ENCODE assay signal across 13 mouse cellular contexts in genomic region chr7:16412930-16413329, GRCm38 (mm10). TPM values are rescaled to one million over a fixed set of nuclear protein-coding genes. Genes with fewer than 3 reads are reported as not detected.
DNase-seq lines count a peak whose midpoint lies in the region; ATAC-seq lines count a peak whose summit lies in the region.
"Had no signal": no experiment of that assay in that cellular context is flagged by ENCODE, and none has a peak within 500 bp of the region (broad histone marks: within the 10 kb centered on the region; RNA-seq: fewer than 3 reads in every experiment).

No protein-coding gene starts in this region.

- no peaks in the 10 kb centered on the region for H3K27me3 ChIP-seq in heart, embryonic 13.5 days (replicated peaks)
- no peaks in the 10 kb centered on the region for H3K27me3 ChIP-seq in megakaryocyte, embryonic 14.5 days (replicated peaks)
- H3K27me3 ChIP-seq: hindbrain, embryonic 15.5 days; Patski had no signal

- H3K36me3 ChIP-seq in heart, embryonic 13.5 days: peaks cover 62% of the 10 kb centered on the region
- H3K36me3 ChIP-seq in megakaryocyte, embryonic 14.5 days (replicated peaks; ENCODE audit: low read length): peaks cover 78% of the 10 kb centered on the region

- peak overlapping the region; percentile 65 for H3K27ac ChIP-seq in heart, embryonic 13.5 days (replicated peaks)
- H3K27ac ChIP-seq: hindbrain, embryonic 15.5 days had no signal

- no peak for ATAC-seq in heart, embryonic 13.5 days (ENCODE audit: extremely low read depth, insufficient number of reproducible peaks, low FRiP score, low TSS enrichment)
- ATAC-seq in megakaryocyte, adult 5-6 weeks (ENCODE audit: poor library complexity, severe bottlenecking): no peak
- ATAC-seq: CD4-positive, CD25-positive, alpha-beta regulatory T cell, adult 4 months; Patski had no signal

- DNase-seq in heart, postnatal 36 days: no peak
- DNase-seq in lung, postnatal 36 days: peak; percentile 29
- no peak for DNase-seq in ovary, adult 18-20 months (ENCODE audit: low spot score)
- DNase-seq in cerebellum, adult 9-10 months: no peak
- DNase-seq: adrenal gland, adult 2 months; kidney, postnatal 4 days; thymus, postnatal 14 days had no signal

- no peak overlapping the region for H3K4me3 ChIP-seq in heart, embryonic 13.5 days
- H3K4me3 ChIP-seq in megakaryocyte, embryonic 14.5 days (replicated peaks): peak overlapping the region; percentile 76
- H3K4me3 ChIP-seq: hindbrain, embryonic 15.5 days had no signal

- H3K4me1 ChIP-seq in heart, embryonic 13.5 days: peaks cover 62% of the 10 kb centered on the region
- H3K4me1 ChIP-seq in megakaryocyte, embryonic 14.5 days: peaks cover 99% of the 10 kb centered on the region

- no peaks in the 10 kb centered on the region for H3K9me3 ChIP-seq in heart, embryonic 13.5 days
- H3K9me3 ChIP-seq in megakaryocyte, embryonic 14.5 days: no peaks in the 10 kb centered on the region
- H3K9me3 ChIP-seq: hindbrain, embryonic 15.5 days had no signal

- intact Hi-C loops in heart, postnatal 36 days (cut with DNase I): no loop called here

- H3K4me2 ChIP-seq in heart, embryonic 13.5 days: peak overlapping the region; percentile 11
- H3K4me2 ChIP-seq: hindbrain, embryonic 15.5 days had no signal

- WGBS in heart, embryonic 13.5 days: 53% methylated on average over 2 of the region's 2 CpGs

- peak overlapping the region; percentile 47; the same call in 1 of the 2 replicates for H3K9ac ChIP-seq in heart, embryonic 13.5 days
- H3K9ac ChIP-seq: hindbrain, embryonic 15.5 days had no signal

RNA-seq across cellular contexts. Expression of gene Zc3h4, which starts 12.2 kb away (rescaled TPM):
- 8.2 and 8.7 TPM in 2 replicates for polyA plus RNA-seq in heart, embryonic 13.5 days (2015; fragmentation: Nextera tagmentation; extraction: Ambion mirVana)
- total RNA-seq in heart, postnatal 36 days (2021): 10 to 100 TPM; 28.9 to 37.8 TPM
- polyA plus RNA-seq in megakaryocyte, embryonic 14.5 days (2012; ENCODE audit: insufficient read depth, low replicate concordance): 59.1 and 96.9 TPM in 2 replicates
- total RNA-seq in megakaryocyte, adult 5-6 weeks (2015): 25.3 and 28.0 TPM in 2 replicates
- total RNA-seq in megakaryocyte, adult 5-6 weeks (2017): 20.6 and 34.0 TPM in 2 replicates

RNA-seq across cellular contexts. Expression of gene Sae1, which starts 25.3 kb away (rescaled TPM):
- polyA plus RNA-seq in heart, embryonic 13.5 days (2015; fragmentation: Nextera tagmentation; extraction: Ambion mirVana): 210 and 223 TPM in 2 replicates
- 10 to 100 TPM; 33.6 to 35.7 TPM for total RNA-seq in heart, postnatal 36 days (2021)
- polyA plus RNA-seq in megakaryocyte, embryonic 14.5 days (2012; ENCODE audit: insufficient read depth, low replicate concordance): 4.3 and 20.1 TPM in 2 replicates
- total RNA-seq in megakaryocyte, adult 5-6 weeks (2015): 49.1 and 55.1 TPM in 2 replicates
- 267 and 278 TPM in 2 replicates for total RNA-seq in megakaryocyte, adult 5-6 weeks (2017)

RNA-seq across cellular contexts. Expression of gene Tmem160, which starts 39.6 kb away (rescaled TPM):
- 73.2 and 79.2 TPM in 2 replicates for polyA plus RNA-seq in heart, embryonic 13.5 days (2015; fragmentation: Nextera tagmentation; extraction: Ambion mirVana)
- total RNA-seq in heart, postnatal 36 days (2021): 10 to 100 TPM; 79.4 to 89.8 TPM
- 185 and 233 TPM in 2 replicates for polyA plus RNA-seq in megakaryocyte, embryonic 14.5 days (2012; ENCODE audit: insufficient read depth, low replicate concordance)
- total RNA-seq in megakaryocyte, adult 5-6 weeks (2015): 24.2 and 33.1 TPM in 2 replicates
- total RNA-seq in megakaryocyte, adult 5-6 weeks (2017): 10.7 and 12.8 TPM in 2 replicates
